Mouse (Mus musculus) retina, embryonic 14.5 days (tissue): ENCODE results near the gene Aldh5a1.

Experiments used
- DNase-seq: peaks from one replicate; pipeline ENCODE4 v3.0.0-alpha.2; 2015; ENCODE audit warnings: low spot score

Aldh5a1 gene

GRCm38 (mm10) chr13:24933199-24933598, 4.3 kb downstream of the Aldh5a1 start:
- DNase-seq = no peak

GRCm38 (mm10) chr13:24930591-24930990, 6.9 kb downstream of the Aldh5a1 start:
- DNase-seq = no peak

GRCm38 (mm10) chr13:24923991-24924390, 13.5 kb downstream of the Aldh5a1 start:
- DNase-seq = no peak

GRCm38 (mm10) chr13:24921281-24921680, 16.2 kb downstream of the Aldh5a1 start:
- no peak for DNase-seq

GRCm38 (mm10) chr13:24920333-24920977, 17.0 kb downstream of the Aldh5a1 start:
- DNase-seq = peak; percentile 82

GRCm38 (mm10) chr13:24915831-24916230, 21.6 kb downstream of the Aldh5a1 start:
- DNase-seq = no peak

- no peak for DNase-seq
These were observed 22.5 kb downstream of the Aldh5a1 start for GRCm38 (mm10) chr13:24914915-24915314.

- DNase-seq = no peak
These were observed 23.9 kb downstream of the Aldh5a1 start for GRCm38 (mm10) chr13:24913576-24913975.

- no peak for DNase-seq
These were observed 28.3 kb downstream of the Aldh5a1 start for GRCm38 (mm10) chr13:24909112-24909511.

GRCm38 (mm10) chr13:24906831-24907570, 30.5 kb downstream of the Aldh5a1 start:
- DNase-seq = no peak

- DNase-seq = no peak
These were observed 32.0 kb downstream of the Aldh5a1 start for GRCm38 (mm10) chr13:24905422-24905821.

GRCm38 (mm10) chr13:24903412-24903811, 34.0 kb downstream of the Aldh5a1 start:
- DNase-seq = no peak

- no peak for DNase-seq
These were observed 35.5 kb downstream of the Aldh5a1 start for GRCm38 (mm10) chr13:24901916-24902315.

GRCm38 (mm10) chr13:24893880-24894279, 43.6 kb downstream of the Aldh5a1 start:
- no peak for DNase-seq

GRCm38 (mm10) chr13:24892516-24892915, 44.9 kb downstream of the Aldh5a1 start:
- DNase-seq = no peak

- DNase-seq = no peak
These were observed 47.9 kb downstream of the Aldh5a1 start for GRCm38 (mm10) chr13:24889554-24889953.

GRCm38 (mm10) chr13:24882411-24882810, 55.0 kb downstream of the Aldh5a1 start:
- no peak for DNase-seq

- no peak for DNase-seq
These were observed 56.8 kb downstream of the Aldh5a1 start for GRCm38 (mm10) chr13:24880704-24881103.

- no peak for DNase-seq
These were observed 57.3 kb downstream of the Aldh5a1 start for GRCm38 (mm10) chr13:24880208-24880607.

- no peak for DNase-seq
These were observed 58.0 kb downstream of the Aldh5a1 start for GRCm38 (mm10) chr13:24879359-24880040.

GRCm38 (mm10) chr13:24868233-24868632, 69.2 kb downstream of the Aldh5a1 start:
- no peak for DNase-seq

- no peak for DNase-seq
These were observed 69.7 kb downstream of the Aldh5a1 start for GRCm38 (mm10) chr13:24867789-24868188.
